Comparison of ENCODE assay signal across 26 mouse cellular contexts in genomic region chr7:119845541-119845940, GRCm38 (mm10).
"Had no signal": no experiment of that assay in that cellular context is flagged by ENCODE, and none has a peak within 500 bp of the region (broad histone marks: within the 10 kb centered on the region; RNA-seq: fewer than 3 reads in every experiment).

No protein-coding gene starts in this region.

- H3K4me1 ChIP-seq: heart, embryonic 13.5 days; heart, embryonic 15.5 days; hindbrain, embryonic 13.5 days; hindbrain, embryonic 15.5 days; limb, embryonic 13.5 days; limb, embryonic 15.5 days had no signal

- H3K27me3 ChIP-seq: heart, embryonic 13.5 days; heart, embryonic 15.5 days; hindbrain, embryonic 13.5 days; hindbrain, embryonic 15.5 days; limb, embryonic 13.5 days; limb, embryonic 15.5 days; liver, embryonic 13.5 days; liver, embryonic 15.5 days had no signal

- DNase-seq: gastrocnemius, adult 2 months; gastrocnemius, postnatal 14 days; gastrocnemius, postnatal 36 days; heart, adult 11 months; heart, adult 2 months; heart, postnatal 14 days; heart, postnatal 36 days; kidney, adult 18-20 months; kidney, adult 8-10 months; kidney, postnatal 10 days; kidney, postnatal 25 days; kidney, postnatal 4 days; layer of hippocampus, postnatal 36 days; left cerebral cortex, postnatal 4 days; liver, embryonic 13.5 days had no signal

- H3K4me2 ChIP-seq: heart, embryonic 11.5 days; heart, embryonic 13.5 days; heart, embryonic 15.5 days; hindbrain, embryonic 13.5 days; hindbrain, embryonic 15.5 days; limb, embryonic 13.5 days; limb, embryonic 15.5 days; liver, embryonic 13.5 days; liver, embryonic 15.5 days had no signal

- H3K36me3 ChIP-seq: hindbrain, embryonic 13.5 days; hindbrain, embryonic 15.5 days had no signal

- H3K27ac ChIP-seq: gastrocnemius, adult 2 months; heart, adult 2 months; heart, embryonic 13.5 days; heart, embryonic 15.5 days; hindbrain, embryonic 13.5 days; hindbrain, embryonic 15.5 days; hindbrain, postnatal 0 days; layer of hippocampus, adult 2 months; limb, embryonic 13.5 days; limb, embryonic 15.5 days; liver, embryonic 13.5 days; liver, embryonic 15.5 days had no signal

- H3K9ac ChIP-seq: heart, embryonic 13.5 days; heart, embryonic 15.5 days; hindbrain, embryonic 13.5 days; hindbrain, embryonic 15.5 days; limb, embryonic 13.5 days; limb, embryonic 15.5 days; liver, embryonic 13.5 days; liver, embryonic 15.5 days had no signal

- ATAC-seq: hindbrain, postnatal 0 days; intestine, embryonic 16.5 days had no signal

- H3K4me3 ChIP-seq: gastrocnemius, adult 2 months; heart, adult 2 months; heart, embryonic 13.5 days; heart, embryonic 15.5 days; hindbrain, embryonic 13.5 days; hindbrain, embryonic 15.5 days; layer of hippocampus, adult 2 months; limb, embryonic 13.5 days; limb, embryonic 15.5 days; liver, embryonic 13.5 days; liver, embryonic 15.5 days had no signal

- H3K9me3 ChIP-seq: heart, embryonic 13.5 days; heart, embryonic 15.5 days; hindbrain, embryonic 13.5 days; hindbrain, embryonic 15.5 days; limb, embryonic 13.5 days; limb, embryonic 15.5 days; liver, embryonic 13.5 days; liver, embryonic 15.5 days had no signal
